25 mouse cellular contexts compared by ENCODE assay signal in genomic region chrX:21589811-21590210, GRCm38 (mm10).
"Had no signal": no experiment of that assay in that cellular context is flagged by ENCODE, and none has a peak within 500 bp of the region (broad histone marks: within the 10 kb centered on the region; RNA-seq: fewer than 3 reads in every experiment).

No protein-coding gene starts in this region.

- H3K4me2 ChIP-seq: heart, embryonic 11.5 days; heart, embryonic 13.5 days; heart, embryonic 15.5 days; hindbrain, embryonic 13.5 days; hindbrain, embryonic 15.5 days; kidney, embryonic 15.5 days; limb, embryonic 13.5 days; limb, embryonic 15.5 days had no signal

- H3K27me3 ChIP-seq: heart, embryonic 13.5 days; heart, embryonic 15.5 days; hindbrain, embryonic 13.5 days; hindbrain, embryonic 15.5 days; kidney, embryonic 15.5 days; limb, embryonic 13.5 days; limb, embryonic 15.5 days had no signal

- H3K36me3 ChIP-seq: heart, embryonic 13.5 days; heart, embryonic 15.5 days; hindbrain, embryonic 13.5 days; hindbrain, embryonic 15.5 days; kidney, embryonic 15.5 days; limb, embryonic 13.5 days; limb, embryonic 15.5 days had no signal

- ATAC-seq: hindbrain, postnatal 0 days; intestine, embryonic 16.5 days had no signal

- H3K9me3 ChIP-seq: heart, embryonic 13.5 days; heart, embryonic 15.5 days; hindbrain, embryonic 13.5 days; hindbrain, embryonic 15.5 days; kidney, embryonic 15.5 days; limb, embryonic 13.5 days; limb, embryonic 15.5 days had no signal

- DNase-seq: gastrocnemius, postnatal 14 days; gastrocnemius, postnatal 36 days; heart, adult 11 months; heart, adult 2 months; heart, postnatal 14 days; heart, postnatal 36 days; kidney, adult 11 months; kidney, adult 2 months; kidney, adult 9 months; kidney, postnatal 14 days; kidney, postnatal 36 days; layer of hippocampus, adult 9-11 months; layer of hippocampus, postnatal 36 days; left cerebral cortex, postnatal 4 days had no signal

- H3K4me3 ChIP-seq: heart, adult 2 months; heart, embryonic 13.5 days; heart, embryonic 15.5 days; hindbrain, embryonic 13.5 days; hindbrain, embryonic 15.5 days; kidney, embryonic 15.5 days; limb, embryonic 13.5 days; limb, embryonic 15.5 days had no signal

- H3K4me1 ChIP-seq: heart, embryonic 13.5 days; heart, embryonic 15.5 days; hindbrain, embryonic 13.5 days; hindbrain, embryonic 15.5 days; kidney, embryonic 15.5 days; limb, embryonic 13.5 days; limb, embryonic 15.5 days had no signal

- H3K9ac ChIP-seq: heart, embryonic 13.5 days; heart, embryonic 15.5 days; hindbrain, embryonic 13.5 days; hindbrain, embryonic 15.5 days; kidney, embryonic 15.5 days; limb, embryonic 13.5 days; limb, embryonic 15.5 days had no signal

- H3K27ac ChIP-seq: heart, adult 2 months; heart, embryonic 13.5 days; heart, embryonic 15.5 days; hindbrain, embryonic 13.5 days; hindbrain, embryonic 15.5 days; hindbrain, postnatal 0 days; kidney, embryonic 15.5 days; kidney, postnatal 0 days; limb, embryonic 13.5 days; limb, embryonic 15.5 days had no signal
